Mouse (Mus musculus): ENCODE results near the gene Als2.

GRCm38 (mm10) chr1:59204489-59204888 lies 32.5 kb downstream of the Als2 start:
- TF ChIP-seq CTCF (IDR thresholded peaks at IDR 0.05; ENCODE audit: control insufficient read depth, insufficient read depth, insufficient read length), result no peak
- TF ChIP-seq MYOD1 (IDR thresholded peaks at IDR 0.05; ENCODE audit: control insufficient read depth, insufficient read length, low read depth), result no peak
- TF ChIP-seq CEBPB (IDR thresholded peaks at IDR 0.05; ENCODE audit: low read depth), result no peak
- TF ChIP-seq USF1 (IDR thresholded peaks at IDR 0.05; ENCODE audit: low read depth), result no peak
- TF ChIP-seq MYOG (IDR thresholded peaks at IDR 0.05; ENCODE audit: control insufficient read depth, extremely low read depth, insufficient read length), result no peak
- TF ChIP-seq MAX (IDR thresholded peaks at IDR 0.05), result no peak
